Mouse (Mus musculus) embryonic facial prominence, embryonic 14.5 days (tissue): Measurements from ENCODE around the gene Heg1. TPM values are rescaled to one million over a fixed set of nuclear protein-coding genes. Genes with fewer than 3 reads are reported as not detected.

Experiments
- ATAC-seq: fragments of 200-750 bp; cut with Nextera tagmentation; 2 replicates; pipeline ENCODE4 v1.8.0; 2017; ENCODE audit warnings: low read depth, moderate number of reproducible peaks, moderate TSS enrichment
- DNase-seq: peaks from one replicate; pipeline ENCODE4 v3.0.0-alpha.2; 2015; ENCODE audit warnings: low spot score
- H3K27ac ChIP-seq: fragments of 300-500 bp; sonication (generic); replicated peaks from 2 replicates; pipeline ENCODE4 v1.5.1; 2014; ENCODE audit warnings: low read depth, mild to moderate bottlenecking, low read length, moderate library complexity
- H3K27me3 ChIP-seq: fragments of 300-500 bp; sonication (generic); replicated peaks from 2 replicates; pipeline ENCODE4 v1.6.1; 2014; ENCODE audit warnings: low read length; ENCODE audit not compliant: control insufficient read depth, insufficient read depth
- H3K36me3 ChIP-seq: fragments of 300-500 bp; sonication (generic); 2 replicates; pipeline ENCODE4 v1.6.1; 2014; ENCODE audit warnings: low read length, mixed read lengths; ENCODE audit not compliant: control insufficient read depth, insufficient read depth
- H3K4me1 ChIP-seq: fragments of 300-500 bp; sonication (generic); 2 replicates; pipeline ENCODE4 v1.6.1; 2014; ENCODE audit warnings: antibody characterized with exemption, low read length; ENCODE audit not compliant: control insufficient read depth, insufficient read depth
- H3K4me2 ChIP-seq: fragments of 300-500 bp; sonication (generic); 2 replicates; pipeline ENCODE4 v1.6.1; 2014; ENCODE audit warnings: low read depth, mild to moderate bottlenecking, low read length, moderate library complexity, mixed read lengths
- H3K4me3 ChIP-seq: fragments of 300-500 bp; sonication (generic); 2 replicates; pipeline ENCODE4 v1.5.1; 2014; ENCODE audit warnings: low read depth, mild to moderate bottlenecking, low read length
- H3K9ac ChIP-seq: fragments of 300-500 bp; sonication (generic); 2 replicates; pipeline ENCODE4 v1.6.1; 2014; ENCODE audit warnings: low read depth, mild to moderate bottlenecking, low read length, moderate library complexity, mixed read lengths
- H3K9me3 ChIP-seq: fragments of 300-500 bp; sonication (generic); 2 replicates; pipeline ENCODE4 v1.6.1; 2016; ENCODE audit warnings: low read length; ENCODE audit not compliant: control insufficient read depth
- WGBS: fragments of 180-500 bp; shearing (Covaris S2); extraction: QIAGEN DNeasy Blood & Tissue Kit; methylation state at CpG from one replicate; pipeline ENCODE4 v1.1.7; 2014; 5-methylcytosine and 5-hydroxymethylcytosine counted together
- polyA plus RNA-seq: library from polyadenylated mRNA; unstranded; fragments of >200 nt; fragmentation: Nextera tagmentation; extraction: Ambion mirVana; gene quantifications from 2 replicates; pipeline ENCODE4 v1.2.1, GENCODE M21; 2014

The Heg1 gene
- polyA plus RNA-seq, 1 experiment from 2014 or later, result 24.6 TPM

DNA sequence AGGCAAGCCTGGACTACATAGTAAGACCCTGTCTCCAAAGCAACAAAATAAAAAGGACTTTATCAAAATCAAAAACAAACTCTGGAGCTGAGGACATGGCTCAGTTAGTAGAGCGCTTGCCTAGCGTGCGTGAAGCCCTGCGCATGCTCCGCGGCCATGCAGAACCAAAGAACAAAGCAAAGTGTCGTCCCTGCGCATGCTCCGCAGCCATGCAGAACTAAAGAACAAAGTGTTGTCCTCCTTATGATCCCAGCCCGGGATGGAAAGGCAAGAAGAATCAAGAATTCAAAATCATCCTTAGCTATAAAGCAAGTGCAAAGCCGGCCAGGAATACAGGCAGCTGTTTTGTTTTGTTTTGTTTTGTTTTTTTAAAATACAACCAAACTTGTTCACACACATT lies 76.8 kb downstream of the Heg1 start:
- Histone ChIP-seq H3K27me3 (no peaks in the 10 kb centered on the region), H3K4me3 (no peak overlapping the region), H3K4me1 (0 out of 2 replicates have a peak, but pooled peaks cover 3% of the 10 kb centered on the region), H3K4me2 (no peak overlapping the region), H3K36me3 (0 out of 2 replicates have a peak, but pooled peaks cover 16% of the 10 kb centered on the region), H3K9ac (no peak overlapping the region), H3K9me3 (no peaks in the 10 kb centered on the region), H3K27ac (no peak overlapping the region)
- ATAC-seq (no peak), DNase-seq (no peak)
- 63% methylated on average over 11 of the region's 11 CpGs for WGBS

- Histone ChIP-seq H3K4me2 (no peak overlapping the region), H3K27me3 (no peaks in the 10 kb centered on the region), H3K27ac (no peak overlapping the region; the same call in 1 of the 2 replicates), H3K9me3 (no peaks in the 10 kb centered on the region), H3K36me3 (peaks cover 15% of the 10 kb centered on the region), H3K4me3 (no peak overlapping the region), H3K4me1 (0 out of 2 replicates have a peak, but pooled peaks cover 3% of the 10 kb centered on the region), H3K9ac (no peak overlapping the region)
- DNase-seq (peak; percentile 82), ATAC-seq (peak; percentile 87)
- WGBS, result 61% methylated on average over 12 of the region's 12 CpGs
Measured at GRCm38 (mm10) chr16:33764501-33765193, 80.5 kb downstream of the Heg1 start.

DNA sequence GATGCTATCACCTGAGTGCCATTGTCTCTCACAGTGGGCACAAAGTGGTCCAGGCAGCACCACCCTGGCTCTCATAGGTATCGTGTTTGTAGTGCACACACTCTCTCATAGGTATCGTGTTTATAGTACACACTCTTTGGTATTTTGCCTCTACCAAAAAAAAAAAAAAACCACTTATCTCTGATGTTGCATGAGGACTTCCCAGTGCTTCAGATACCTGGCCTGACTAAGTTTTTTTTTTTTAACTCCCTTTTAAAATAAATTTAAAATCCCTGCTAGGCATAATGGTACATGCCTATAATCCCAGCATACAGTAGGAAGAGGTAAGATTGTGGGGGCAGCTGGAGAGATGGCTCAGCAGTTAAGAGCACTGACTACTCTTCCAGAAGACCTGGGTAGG lies 81.3 kb downstream of the Heg1 start:
- Histone ChIP-seq H3K27ac (no peak overlapping the region), H3K36me3 (peaks cover 15% of the 10 kb centered on the region), H3K9me3 (no peaks in the 10 kb centered on the region), H3K4me1 (0 out of 2 replicates have a peak, but pooled peaks cover 3% of the 10 kb centered on the region), H3K4me2 (no peak overlapping the region), H3K27me3 (no peaks in the 10 kb centered on the region), H3K9ac (no peak overlapping the region), H3K4me3 (no peak overlapping the region)
- DNase-seq, result no peak
- ATAC-seq, result no peak
- WGBS, result 83% methylated on average over 2 of the region's 2 CpGs

DNA sequence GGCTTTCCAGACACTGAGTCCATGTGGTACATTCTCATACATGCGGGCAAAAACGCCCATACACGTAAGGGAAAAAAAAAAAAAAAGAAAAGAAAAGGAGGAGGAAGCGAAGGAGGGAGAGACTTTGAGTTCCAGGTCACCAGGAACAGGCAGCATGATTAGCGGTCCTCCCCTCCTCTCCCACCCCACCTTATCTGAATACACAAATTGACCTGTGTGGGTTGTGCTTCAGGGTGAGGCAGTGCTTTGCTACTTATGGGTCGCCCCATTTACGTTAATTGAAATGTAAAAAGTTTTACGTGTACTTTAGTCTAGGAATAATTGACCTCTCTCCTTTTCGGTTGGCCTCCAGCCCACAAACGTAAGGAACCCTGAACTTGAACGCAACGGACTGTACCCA lies 82.1 kb downstream of the Heg1 start:
- 84% methylated on average over 12 of the region's 12 CpGs for WGBS
- H3K4me3 ChIP-seq, result no peak overlapping the region
- DNase-seq, result no peak
- H3K4me1 ChIP-seq, result 0 out of 2 replicates have a peak, but pooled peaks cover 3% of the 10 kb centered on the region
- H3K36me3 ChIP-seq, result peaks cover 15% of the 10 kb centered on the region
- H3K4me2 ChIP-seq, result no peak overlapping the region
- no peaks in the 10 kb centered on the region for H3K9me3 ChIP-seq
- H3K27ac ChIP-seq, result no peak overlapping the region
- ATAC-seq, result no peak
- H3K27me3 ChIP-seq, result no peaks in the 10 kb centered on the region
- H3K9ac ChIP-seq, result no peak overlapping the region

- H3K4me2 ChIP-seq, result no peak overlapping the region
- H3K4me1 ChIP-seq, result 0 out of 2 replicates have a peak, but pooled peaks cover 3% of the 10 kb centered on the region
- H3K4me3 ChIP-seq, result no peak overlapping the region
- ATAC-seq (no peak), DNase-seq (no peak)
- no peaks in the 10 kb centered on the region for H3K27me3 ChIP-seq
- H3K9ac ChIP-seq, result no peak overlapping the region
- no peaks in the 10 kb centered on the region for H3K9me3 ChIP-seq
- peaks cover 15% of the 10 kb centered on the region for H3K36me3 ChIP-seq
- H3K27ac ChIP-seq, result no peak overlapping the region
- 61% methylated on average over 15 of the region's 15 CpGs for WGBS
Measured at GRCm38 (mm10) chr16:33766757-33767156, 82.6 kb downstream of the Heg1 start.

DNA sequence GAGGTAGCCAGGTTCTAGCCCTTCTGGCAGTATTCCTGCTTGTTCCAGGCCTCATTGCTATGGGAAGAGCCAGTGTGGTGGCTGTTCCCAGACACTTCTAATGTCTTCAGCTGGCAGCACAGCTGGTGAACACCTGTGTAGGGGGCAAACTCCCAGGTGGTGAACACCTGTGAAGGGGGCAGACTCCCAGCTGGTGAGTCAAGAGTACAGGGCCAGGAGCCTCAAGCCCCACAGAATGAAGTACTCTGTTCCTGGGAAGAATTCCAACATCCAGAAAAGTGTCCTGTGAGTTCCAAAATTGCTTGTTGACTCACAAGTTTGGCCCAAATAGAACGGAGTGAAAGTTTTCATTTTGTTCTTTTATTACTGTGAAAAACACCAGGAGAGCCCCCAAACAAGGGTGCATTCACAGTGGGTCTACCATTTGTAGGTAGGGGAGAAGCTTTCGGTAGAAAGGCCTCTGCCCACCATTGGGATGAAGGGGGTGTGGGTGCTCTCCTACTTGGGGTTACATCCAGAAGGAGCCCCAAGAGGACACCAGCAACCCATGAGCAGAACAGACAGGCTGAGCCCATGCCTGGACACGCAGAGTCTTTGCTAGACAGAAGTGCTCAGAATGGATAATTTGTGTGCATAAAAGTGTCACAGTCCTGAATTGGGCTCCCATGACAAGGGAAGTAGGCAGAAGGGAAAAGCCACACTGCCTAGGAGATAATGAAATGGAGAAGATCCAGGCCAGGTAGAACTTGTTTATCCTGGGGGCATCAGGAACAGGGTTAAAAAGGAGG lies 84.5 kb downstream of the Heg1 start:
- H3K36me3 ChIP-seq, result peaks cover 5% of the 10 kb centered on the region
- H3K9ac ChIP-seq, result no peak overlapping the region
- H3K27ac ChIP-seq, result no peak overlapping the region
- no peak overlapping the region for H3K4me3 ChIP-seq
- H3K27me3 ChIP-seq, result no peaks in the 10 kb centered on the region
- WGBS, result 79% methylated on average over 3 of the region's 3 CpGs
- DNase-seq (no peak), ATAC-seq (no peak)
- 0 out of 2 replicates have a peak, but pooled peaks cover 3% of the 10 kb centered on the region for H3K4me1 ChIP-seq
- H3K4me2 ChIP-seq, result no peak overlapping the region
- H3K9me3 ChIP-seq, result no peaks in the 10 kb centered on the region

DNA sequence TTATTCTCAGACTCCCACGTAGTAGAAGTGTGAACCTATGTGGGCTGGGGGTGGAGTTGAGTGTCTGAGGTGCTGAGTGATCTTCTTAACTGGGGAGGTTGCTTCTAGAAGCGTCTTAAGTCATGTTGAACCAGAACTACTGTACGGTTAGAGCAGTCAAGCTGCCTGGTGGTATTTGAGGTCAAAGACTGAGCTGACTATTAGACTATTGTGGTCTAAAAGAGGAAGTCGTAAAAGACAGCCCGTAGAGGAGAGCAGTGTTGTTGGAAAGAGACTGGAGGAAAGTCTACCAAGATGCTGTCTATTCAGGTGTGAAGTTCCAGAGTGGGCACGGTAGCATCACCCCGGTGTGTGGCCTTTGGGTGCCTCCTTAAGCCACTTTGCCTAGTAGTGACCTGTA lies 85.7 kb downstream of the Heg1 start:
- no peak overlapping the region for H3K9ac ChIP-seq
- ATAC-seq, result no peak
- 77% methylated on average over 7 of the region's 7 CpGs for WGBS

DNA sequence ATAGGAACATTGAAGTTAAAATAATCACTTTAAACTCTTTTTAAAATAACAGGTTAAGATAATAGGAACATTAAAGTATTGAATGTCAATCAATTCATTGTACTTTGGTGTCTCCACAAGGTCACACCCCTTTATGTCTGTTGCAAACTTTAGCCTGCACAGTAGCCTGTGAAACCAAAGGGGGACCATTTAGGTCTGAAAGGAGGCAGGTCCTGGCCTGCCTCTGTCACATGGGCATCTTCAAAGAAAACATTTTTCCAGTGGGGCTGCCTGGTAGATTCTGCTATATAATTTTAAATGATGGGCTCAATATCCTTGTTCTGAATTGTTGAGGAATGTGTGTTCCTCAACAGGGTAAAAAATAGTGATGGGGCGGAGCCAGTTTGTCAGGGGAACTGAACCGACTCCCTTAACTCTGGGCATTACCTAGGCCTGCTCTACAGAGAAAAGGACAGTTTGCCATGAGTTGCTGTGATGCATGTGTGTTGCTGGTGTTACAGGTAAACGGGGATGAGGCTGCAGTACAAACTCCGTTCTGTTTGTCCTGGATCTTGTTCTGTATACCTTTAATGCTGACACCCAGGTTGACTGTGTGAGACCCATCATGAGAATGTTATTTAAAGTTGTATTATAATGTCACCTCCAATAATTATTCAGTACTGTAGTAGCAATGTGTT lies 86.7 kb downstream of the Heg1 start:
- no peak for ATAC-seq
- Histone ChIP-seq H3K4me1 (no peaks in the 10 kb centered on the region), H3K9me3 (no peaks in the 10 kb centered on the region), H3K9ac (no peak overlapping the region), H3K27me3 (no peaks in the 10 kb centered on the region), H3K27ac (no peak overlapping the region), H3K4me3 (no peak overlapping the region), H3K4me2 (no peak overlapping the region), H3K36me3 (peaks cover 5% of the 10 kb centered on the region)
- DNase-seq, result peak; percentile 38
- WGBS, result 80% methylated on average over 4 of the region's 4 CpGs

More for the DNA sequence above, 85.7 kb downstream of the Heg1 start:
- no peak overlapping the region for H3K27ac ChIP-seq
- no peak overlapping the region for H3K4me3 ChIP-seq
- H3K4me1 ChIP-seq, result no peaks in the 10 kb centered on the region
- H3K9me3 ChIP-seq, result no peaks in the 10 kb centered on the region
- peaks cover 5% of the 10 kb centered on the region for H3K36me3 ChIP-seq
- H3K27me3 ChIP-seq, result no peaks in the 10 kb centered on the region
- no peak overlapping the region for H3K4me2 ChIP-seq
- DNase-seq, result no peak
